ENCODE assay signal across 12 mouse cellular contexts in genomic region chr8:70181212-70181902, GRCm38 (mm10). TPM values are rescaled to one million over a fixed set of nuclear protein-coding genes. Genes with fewer than 3 reads are reported as not detected.
DNase-seq lines count a peak whose midpoint lies in the region; ATAC-seq and TF ChIP-seq lines count a peak whose summit lies in the region.
"Had no signal": no experiment of that assay in that cellular context is flagged by ENCODE, and none has a peak within 500 bp of the region (broad histone marks: within the 10 kb centered on the region; RNA-seq: fewer than 3 reads in every experiment).

No protein-coding gene starts in this region.

- 0 out of 2 replicates have a peak overlapping the region, but pooled peaks have one; percentile 28 for H3K9ac ChIP-seq in midbrain, embryonic 13.5 days (replicated peaks)
- no peak overlapping the region for H3K9ac ChIP-seq in limb, embryonic 12.5 days (replicated peaks)
- H3K9ac ChIP-seq in kidney, embryonic 14.5 days (ENCODE audit: low read depth, low read length), result no peak overlapping the region
- H3K9ac ChIP-seq: forebrain, postnatal 0 days; midbrain, embryonic 12.5 days had no signal

- intact Hi-C loops in gastrocnemius, adult 2 months (cut with DNase I), result no loop called here

- no peak for ATAC-seq in midbrain, embryonic 13.5 days
- 0 out of 2 replicates have a peak, but pooled peaks have one; percentile 17 for ATAC-seq in erythroblast, adult 5-6 weeks (replicated peaks; ENCODE audit: low FRiP score, poor library complexity, severe bottlenecking)
- 0 out of 2 replicates have a peak, but pooled peaks have one; percentile 27 for ATAC-seq in limb, embryonic 12.5 days (ENCODE audit: insufficient number of reproducible peaks, insufficient read depth, low FRiP score, low TSS enrichment, low read depth)
- peak; percentile 82 for ATAC-seq in megakaryocyte-erythroid progenitor cell, adult 5-6 weeks (replicated peaks; ENCODE audit: low FRiP score, low TSS enrichment, poor library complexity, severe bottlenecking)
- ATAC-seq in kidney, embryonic 14.5 days (ENCODE audit: low FRiP score, low TSS enrichment), result no peak
- ATAC-seq: forebrain, postnatal 0 days had no signal

- H3K4me3 ChIP-seq in midbrain, embryonic 13.5 days (replicated peaks), result no peak overlapping the region
- no peak overlapping the region for H3K4me3 ChIP-seq in midbrain, embryonic 10.5 days
- no peak overlapping the region for H3K4me3 ChIP-seq in limb, embryonic 12.5 days (replicated peaks)
- no peak overlapping the region for H3K4me3 ChIP-seq in gastrocnemius, adult 2 months
- H3K4me3 ChIP-seq in kidney, embryonic 14.5 days (ENCODE audit: low read length), result no peak overlapping the region
- H3K4me3 ChIP-seq: midbrain, embryonic 12.5 days had no signal

- H3K4me1 ChIP-seq in midbrain, embryonic 13.5 days (replicated peaks), result no peaks in the 10 kb centered on the region
- peaks cover 2% of the 10 kb centered on the region; the same call in 1 of the 2 replicates for H3K4me1 ChIP-seq in midbrain, embryonic 10.5 days
- H3K4me1 ChIP-seq in limb, embryonic 12.5 days (replicated peaks), result peaks cover 11% of the 10 kb centered on the region
- H3K4me1 ChIP-seq in kidney, embryonic 14.5 days (ENCODE audit: control insufficient read depth, insufficient read depth, low read length), result no peaks in the 10 kb centered on the region
- H3K4me1 ChIP-seq: midbrain, embryonic 12.5 days had no signal

- no peak for TF ChIP-seq CTCF in gastrocnemius, adult 2 months (IDR thresholded peaks at IDR 0.05)

- WGBS in midbrain, embryonic 13.5 days, result 92% methylated on average over 16 of the region's 16 CpGs
- WGBS in midbrain, embryonic 10.5 days, result 85% methylated on average over 16 of the region's 16 CpGs
- 58% methylated on average over 16 of the region's 16 CpGs for WGBS in limb, embryonic 12.5 days
- WGBS in kidney, embryonic 14.5 days, result 57% methylated on average over 16 of the region's 16 CpGs

- no peak overlapping the region for H3K27ac ChIP-seq in midbrain, embryonic 13.5 days
- H3K27ac ChIP-seq in midbrain, embryonic 10.5 days (replicated peaks), result no peak overlapping the region
- peak overlapping the region; percentile 29; the same call in 1 of the 2 replicates for H3K27ac ChIP-seq in limb, embryonic 12.5 days
- no peak overlapping the region for H3K27ac ChIP-seq in gastrocnemius, adult 2 months
- no peak overlapping the region for H3K27ac ChIP-seq in kidney, embryonic 14.5 days (ENCODE audit: low read depth, low read length)
- H3K27ac ChIP-seq: midbrain, embryonic 12.5 days had no signal

- no peaks in the 10 kb centered on the region for H3K9me3 ChIP-seq in midbrain, embryonic 13.5 days
- no peaks in the 10 kb centered on the region for H3K9me3 ChIP-seq in midbrain, embryonic 10.5 days (replicated peaks)
- no peaks in the 10 kb centered on the region for H3K9me3 ChIP-seq in limb, embryonic 12.5 days
- no peaks in the 10 kb centered on the region for H3K9me3 ChIP-seq in kidney, embryonic 14.5 days (ENCODE audit: control insufficient read depth, low read length)
- H3K9me3 ChIP-seq: midbrain, embryonic 12.5 days had no signal

- DNase-seq in midbrain, embryonic 10.5 days (ENCODE audit: low spot score), result no peak
- DNase-seq in gastrocnemius, adult 2 months, result no peak
- DNase-seq: cerebellum, adult 2 months; forebrain, postnatal 0 days; kidney, postnatal 25 days; lung, adult 2 months had no signal

- H3K4me2 ChIP-seq in midbrain, embryonic 13.5 days (replicated peaks), result no peak overlapping the region
- H3K4me2 ChIP-seq in limb, embryonic 12.5 days, result no peak overlapping the region
- H3K4me2 ChIP-seq in kidney, embryonic 14.5 days (replicated peaks; ENCODE audit: low read depth, low read length), result no peak overlapping the region
- H3K4me2 ChIP-seq: midbrain, embryonic 12.5 days had no signal

- peaks cover 57% of the 10 kb centered on the region for H3K36me3 ChIP-seq in midbrain, embryonic 13.5 days
- H3K36me3 ChIP-seq in midbrain, embryonic 10.5 days, result peaks cover 60% of the 10 kb centered on the region
- H3K36me3 ChIP-seq in limb, embryonic 12.5 days, result peaks cover 65% of the 10 kb centered on the region
- peaks cover 42% of the 10 kb centered on the region for H3K36me3 ChIP-seq in kidney, embryonic 14.5 days (ENCODE audit: control insufficient read depth, insufficient read depth, low read length)

- no peaks in the 10 kb centered on the region for H3K27me3 ChIP-seq in midbrain, embryonic 13.5 days
- no peaks in the 10 kb centered on the region for H3K27me3 ChIP-seq in midbrain, embryonic 10.5 days (ENCODE audit: low read depth, poor library complexity, severe bottlenecking)
- no peaks in the 10 kb centered on the region for H3K27me3 ChIP-seq in limb, embryonic 12.5 days
- H3K27me3 ChIP-seq in kidney, embryonic 14.5 days (ENCODE audit: control insufficient read depth, insufficient read depth, low read length), result no peaks in the 10 kb centered on the region
- H3K27me3 ChIP-seq: midbrain, embryonic 12.5 days had no signal

RNA-seq across cellular contexts. Expression of gene Tmem161a, which starts 9.2 kb away (rescaled TPM):
- polyA plus RNA-seq in midbrain, embryonic 13.5 days (2015; fragmentation: Nextera tagmentation; extraction: Ambion mirVana), result 44.6 and 49.5 TPM in 2 replicates
- 66.1 and 73.4 TPM in 2 replicates for polyA plus RNA-seq in midbrain, embryonic 10.5 days (2016; fragmentation: Nextera tagmentation; extraction: Ambion mirVana)
- total RNA-seq in erythroblast, adult 5-6 weeks (2015; ENCODE audit: low replicate concordance), result 4.0 and 8.1 TPM in 2 replicates
- 4.5 and 4.9 TPM in 2 replicates for total RNA-seq in erythroblast, adult 5-6 weeks (2017; ENCODE audit: low replicate concordance)
- polyA plus RNA-seq in limb, embryonic 12.5 days (2016; fragmentation: Nextera tagmentation; extraction: Ambion mirVana), result 67.5 and 69.9 TPM in 2 replicates
- total RNA-seq in megakaryocyte-erythroid progenitor cell, adult 5-6 weeks (2014; fragmentation: Nextera tagmentation), result 40.0 and 40.9 TPM in 2 replicates
- total RNA-seq in megakaryocyte-erythroid progenitor cell, adult 5-6 weeks (2017), result 12.2 and 18.0 TPM in 2 replicates
- 10 to 100 TPM; 81.1 to 86.2 TPM for total RNA-seq in gastrocnemius, adult 2 months (2021)
- 43.6 and 47.5 TPM in 2 replicates for polyA plus RNA-seq in kidney, embryonic 14.5 days (2014; fragmentation: Nextera tagmentation; extraction: Ambion mirVana)

RNA-seq across cellular contexts. Expression of gene Slc25a42, which starts 30.7 kb away (rescaled TPM):
- 4.3 and 4.4 TPM in 2 replicates for polyA plus RNA-seq in midbrain, embryonic 13.5 days (2015; fragmentation: Nextera tagmentation; extraction: Ambion mirVana)
- 2.2 and 2.7 TPM in 2 replicates for polyA plus RNA-seq in midbrain, embryonic 10.5 days (2016; fragmentation: Nextera tagmentation; extraction: Ambion mirVana)
- 13.8 and 20.6 TPM in 2 replicates for total RNA-seq in erythroblast, adult 5-6 weeks (2015; ENCODE audit: low replicate concordance)
- 16.2 and 23.8 TPM in 2 replicates for total RNA-seq in erythroblast, adult 5-6 weeks (2017; ENCODE audit: low replicate concordance)
- polyA plus RNA-seq in limb, embryonic 12.5 days (2016; fragmentation: Nextera tagmentation; extraction: Ambion mirVana), result 2.4 and 3.5 TPM in 2 replicates
- 31.8 and 36.6 TPM in 2 replicates for total RNA-seq in megakaryocyte-erythroid progenitor cell, adult 5-6 weeks (2014; fragmentation: Nextera tagmentation)
- total RNA-seq in megakaryocyte-erythroid progenitor cell, adult 5-6 weeks (2017), result 3.2 and 5.5 TPM in 2 replicates
- total RNA-seq in gastrocnemius, adult 2 months (2021), result 10 to 100 TPM; 27.5 to 33.3 TPM
- 2.1 and 3.0 TPM in 2 replicates for polyA plus RNA-seq in kidney, embryonic 14.5 days (2014; fragmentation: Nextera tagmentation; extraction: Ambion mirVana)

RNA-seq across cellular contexts. Expression of gene Mef2b, which starts 41.8 kb away (rescaled TPM):
- 0.26 and 0.59 TPM in 2 replicates for polyA plus RNA-seq in midbrain, embryonic 13.5 days (2015; fragmentation: Nextera tagmentation; extraction: Ambion mirVana)
- 0.46 and 0.86 TPM in 2 replicates for polyA plus RNA-seq in midbrain, embryonic 10.5 days (2016; fragmentation: Nextera tagmentation; extraction: Ambion mirVana)
- total RNA-seq in erythroblast, adult 5-6 weeks (2015; ENCODE audit: low replicate concordance), result not detected in 2 replicates
- total RNA-seq in erythroblast, adult 5-6 weeks (2017; ENCODE audit: low replicate concordance), result not detected in 2 replicates
- 0.49 and 1.1 TPM in 2 replicates for polyA plus RNA-seq in limb, embryonic 12.5 days (2016; fragmentation: Nextera tagmentation; extraction: Ambion mirVana)
- total RNA-seq in megakaryocyte-erythroid progenitor cell, adult 5-6 weeks (2014; fragmentation: Nextera tagmentation), result 0.46 and 0.92 TPM in 2 replicates
- not detected in 2 replicates for total RNA-seq in megakaryocyte-erythroid progenitor cell, adult 5-6 weeks (2017)
- under 1 TPM; 0.31 to 0.56 TPM for total RNA-seq in gastrocnemius, adult 2 months (2021)
- 0.30 and 0.97 TPM in 2 replicates for polyA plus RNA-seq in kidney, embryonic 14.5 days (2014; fragmentation: Nextera tagmentation; extraction: Ambion mirVana)

RNA-seq across cellular contexts. Expression of gene Borcs8, which starts 42.1 kb away (rescaled TPM):
- polyA plus RNA-seq in midbrain, embryonic 13.5 days (2015; fragmentation: Nextera tagmentation; extraction: Ambion mirVana), result 53.0 and 56.5 TPM in 2 replicates
- 38.2 and 41.3 TPM in 2 replicates for polyA plus RNA-seq in midbrain, embryonic 10.5 days (2016; fragmentation: Nextera tagmentation; extraction: Ambion mirVana)
- total RNA-seq in erythroblast, adult 5-6 weeks (2015; ENCODE audit: low replicate concordance), result 2.1 and 16.7 TPM in 2 replicates
- total RNA-seq in erythroblast, adult 5-6 weeks (2017; ENCODE audit: low replicate concordance), result 15.5 and 30.7 TPM in 2 replicates
- 44.7 and 47.6 TPM in 2 replicates for polyA plus RNA-seq in limb, embryonic 12.5 days (2016; fragmentation: Nextera tagmentation; extraction: Ambion mirVana)
- 50.6 and 63.7 TPM in 2 replicates for total RNA-seq in megakaryocyte-erythroid progenitor cell, adult 5-6 weeks (2014; fragmentation: Nextera tagmentation)
- 28.6 and 44.9 TPM in 2 replicates for total RNA-seq in megakaryocyte-erythroid progenitor cell, adult 5-6 weeks (2017)
- 10 to 100 TPM; 11.6 to 14.8 TPM for total RNA-seq in gastrocnemius, adult 2 months (2021)
- 49.6 and 64.5 TPM in 2 replicates for polyA plus RNA-seq in kidney, embryonic 14.5 days (2014; fragmentation: Nextera tagmentation; extraction: Ambion mirVana)

RNA-seq across cellular contexts. Expression of gene Rfxank, which starts 42.4 kb away (rescaled TPM):
- polyA plus RNA-seq in midbrain, embryonic 13.5 days (2015; fragmentation: Nextera tagmentation; extraction: Ambion mirVana), result 12.5 and 13.4 TPM in 2 replicates
- polyA plus RNA-seq in midbrain, embryonic 10.5 days (2016; fragmentation: Nextera tagmentation; extraction: Ambion mirVana), result 16.1 and 18.1 TPM in 2 replicates
- total RNA-seq in erythroblast, adult 5-6 weeks (2015; ENCODE audit: low replicate concordance), result 8.1 and 16.3 TPM in 2 replicates
- 9.7 and 10.2 TPM in 2 replicates for total RNA-seq in erythroblast, adult 5-6 weeks (2017; ENCODE audit: low replicate concordance)
- polyA plus RNA-seq in limb, embryonic 12.5 days (2016; fragmentation: Nextera tagmentation; extraction: Ambion mirVana), result 26.6 and 28.4 TPM in 2 replicates
- 5.6 and 10.7 TPM in 2 replicates for total RNA-seq in megakaryocyte-erythroid progenitor cell, adult 5-6 weeks (2014; fragmentation: Nextera tagmentation)
- total RNA-seq in megakaryocyte-erythroid progenitor cell, adult 5-6 weeks (2017), result 9.1 and 18.3 TPM in 2 replicates
- 10 to 100 TPM in 1 of 2 experiments, 1 to 10 TPM in 1; 7.5 to 10.7 TPM for total RNA-seq in gastrocnemius, adult 2 months (2021)
- 18.6 and 19.6 TPM in 2 replicates for polyA plus RNA-seq in kidney, embryonic 14.5 days (2014; fragmentation: Nextera tagmentation; extraction: Ambion mirVana)

Comparison
In these comparisons a context has a peak if more than half of its experiments do, and no peak if none do; other contexts are left out.
1. ATAC-seq: peak in erythroblast, adult 5-6 weeks (single experiment), limb, embryonic 12.5 days (single experiment) and megakaryocyte-erythroid progenitor cell, adult 5-6 weeks (single experiment); none in midbrain, embryonic 13.5 days (single experiment) and kidney, embryonic 14.5 days (single experiment).